Mouse (Mus musculus) frontal cortex, postnatal 36 days (tissue): ENCODE data around the gene Cd200r4.
"Not testable (repeated sequence)": the region's sequence is repeated elsewhere in the genome, so short reads cannot be mapped to it uniquely, and the experiment has no call there.

Experiments used
- DNase-seq, 2 experiments: peaks; one replicate each; pipeline ENCODE4 v3.0.0; 2022; ENCODE audit warnings: low spot score in 2 of 2

The Cd200r4 gene

GRCm38 (mm10) chr16:44811544-44811943, at the start of gene Cd200r4:
Gene Cd200r4 (plus strand): TSS chr16:44811733.
- no peak for DNase-seq

- no peak for DNase-seq
Measured at GRCm38 (mm10) chr16:44761811-44762210, 49.7 kb upstream of the Cd200r4 start.

DNA sequence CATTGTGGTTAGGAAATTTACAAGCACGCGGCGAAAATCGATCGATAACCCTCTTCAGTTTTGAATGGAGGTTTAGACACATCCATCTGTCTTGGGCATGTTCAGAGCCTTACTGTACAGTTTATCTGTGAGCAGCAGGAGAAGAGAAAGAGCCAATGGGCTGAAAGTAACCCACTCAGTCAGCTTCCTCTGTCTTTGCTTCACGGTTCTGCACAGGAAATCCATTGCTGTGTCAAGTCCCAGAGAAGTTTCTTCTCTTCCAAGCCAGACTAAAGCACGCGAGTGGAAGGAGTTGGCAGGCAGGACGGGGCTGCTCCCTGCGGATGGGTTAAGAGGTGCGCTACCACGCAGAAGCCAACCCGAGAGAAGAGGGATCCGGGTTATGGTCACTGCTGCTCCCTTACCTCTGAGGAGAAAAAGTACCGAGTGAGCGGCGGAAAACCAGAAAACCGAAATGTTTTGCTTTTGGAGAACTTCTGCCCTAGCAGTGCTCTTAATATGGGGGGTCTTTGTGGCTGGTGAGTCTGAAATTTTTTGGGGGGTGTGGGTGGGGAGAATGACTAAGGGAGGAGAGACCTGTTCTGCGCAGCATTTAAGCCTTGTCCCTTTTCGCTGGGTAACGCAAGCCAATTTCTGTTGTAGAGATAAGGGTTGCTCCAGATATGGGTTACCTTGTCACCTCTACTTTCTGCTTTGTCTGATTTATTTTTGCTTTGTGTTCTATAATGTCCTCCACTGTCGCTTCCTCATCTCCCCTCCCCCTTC, 45.8 kb upstream of the Cd200r4 start, which contains the start of gene Cd200r1:
Gene Cd200r1, plus strand, starts transcription at position 182 of the 765 bp plus-strand sequence.
- no peak for DNase-seq

DNA sequence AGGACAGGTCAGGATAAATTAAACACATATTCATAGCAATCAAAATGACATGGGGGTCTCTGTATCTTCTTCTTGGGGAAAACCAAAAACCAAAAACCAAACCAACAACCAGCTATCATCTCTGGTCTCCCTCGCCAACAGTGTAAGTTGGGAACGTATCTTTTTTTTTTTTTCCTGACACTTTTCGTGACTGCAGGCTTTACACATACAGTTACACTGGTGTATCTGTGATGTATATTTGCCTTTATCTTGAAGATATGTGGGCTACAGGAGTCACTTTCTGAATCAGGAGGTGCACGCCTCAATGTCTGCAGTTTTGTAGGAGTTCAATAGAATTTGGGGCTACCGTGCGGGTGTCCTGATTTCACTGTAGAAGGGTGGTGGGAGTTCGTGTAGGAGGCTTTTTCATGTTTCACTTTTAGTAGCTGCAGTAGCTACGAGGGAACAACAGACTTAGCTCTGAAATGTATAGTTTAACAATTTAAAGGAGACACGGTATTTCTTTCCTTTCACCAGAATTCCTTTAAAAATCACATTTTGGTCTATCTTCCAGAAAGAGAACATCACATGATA, 45.1 kb upstream of the Cd200r4 start:
- DNase-seq: no peak

DNA sequence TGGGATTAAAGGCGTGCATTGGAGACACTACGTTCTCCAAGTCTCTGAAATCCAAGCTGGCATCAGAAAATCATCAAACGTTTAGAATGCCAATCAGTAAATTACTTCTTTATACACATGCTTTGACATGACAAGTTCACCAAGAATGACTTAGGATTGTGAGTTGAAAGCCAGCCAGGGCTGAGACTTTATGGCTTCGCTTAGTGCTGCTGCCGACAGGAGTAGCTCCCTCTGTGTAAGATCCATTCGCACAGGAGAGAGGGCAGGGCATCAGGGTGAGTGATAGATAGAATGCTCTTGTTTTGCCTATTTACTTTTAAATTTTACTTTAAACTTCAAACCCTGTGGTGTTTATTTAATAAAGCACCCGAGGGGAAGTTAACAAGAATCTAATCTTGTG, 44.0 kb upstream of the Cd200r4 start:
- no peak for DNase-seq

GRCm38 (mm10) chr16:44767967-44768366, 43.6 kb upstream of the Cd200r4 start:
- DNase-seq: no peak

GRCm38 (mm10) chr16:44772577-44772976, 39.0 kb upstream of the Cd200r4 start:
- no peak for DNase-seq

- no peak for DNase-seq
Measured at GRCm38 (mm10) chr16:44773673-44774072, 37.9 kb upstream of the Cd200r4 start.

DNA sequence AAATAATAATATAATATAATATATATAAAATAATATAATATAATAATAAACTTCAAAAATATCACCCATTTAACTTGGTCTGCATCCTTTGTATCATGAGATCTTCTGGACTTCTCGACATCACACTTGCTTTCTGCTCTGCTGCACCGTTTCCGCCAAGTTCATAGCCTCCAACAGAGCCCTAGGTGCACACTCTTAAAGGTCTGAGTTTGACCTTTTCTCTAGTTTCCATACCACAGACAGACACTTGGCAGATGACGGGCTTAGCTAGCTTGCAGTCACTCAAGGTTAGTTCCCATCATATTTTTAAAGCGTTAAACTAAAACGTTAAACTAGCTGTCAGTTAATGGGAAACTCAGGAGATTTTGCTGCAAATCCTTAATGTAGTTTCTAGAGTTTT, 37.3 kb upstream of the Cd200r4 start:
- DNase-seq: no peak

- no peak for DNase-seq
Measured at GRCm38 (mm10) chr16:44778538-44779147, 32.9 kb upstream of the Cd200r4 start.

DNA sequence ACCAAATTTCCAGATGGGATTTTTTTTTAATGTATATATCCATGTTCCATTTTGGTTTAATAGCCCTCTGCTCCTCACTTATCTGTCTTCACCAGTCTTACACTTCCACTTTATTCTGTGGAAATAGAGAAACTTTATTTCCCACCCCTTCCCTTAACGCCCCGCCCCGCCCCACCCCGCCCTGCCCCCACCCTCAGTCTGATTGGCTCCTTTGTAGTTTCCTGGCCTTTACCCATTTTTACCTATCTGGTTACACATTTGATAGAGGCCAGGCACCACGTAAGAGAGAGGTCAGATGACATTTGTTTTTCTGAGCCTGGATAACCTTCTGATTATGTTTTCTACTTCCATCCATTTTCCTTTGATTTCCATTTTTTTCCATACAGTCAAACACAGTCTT, 32.0 kb upstream of the Cd200r4 start:
- DNase-seq: no peak

GRCm38 (mm10) chr16:44780751-44781150, 30.8 kb upstream of the Cd200r4 start:
- no peak for DNase-seq

DNA sequence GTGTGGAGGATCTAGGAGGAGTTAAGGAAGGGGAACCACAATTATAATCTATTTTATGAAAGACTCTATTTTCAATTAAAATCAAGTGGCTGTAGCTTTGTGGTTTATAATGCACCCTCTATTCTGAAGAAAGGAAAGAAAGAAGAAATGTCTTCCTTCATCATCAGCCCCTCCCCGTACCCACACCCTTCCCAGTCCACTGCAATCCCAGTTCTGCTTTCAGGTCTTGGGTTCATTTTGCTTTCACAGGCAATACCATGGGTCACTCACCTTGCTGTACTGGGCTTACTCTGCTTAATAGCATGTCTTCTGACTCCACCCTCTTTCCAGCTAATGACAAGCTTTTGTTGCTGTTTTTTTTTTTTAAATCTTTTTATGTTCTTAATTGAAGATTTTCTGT, 24.6 kb upstream of the Cd200r4 start:
- no peak for DNase-seq

GRCm38 (mm10) chr16:44794416-44794815, 17.1 kb upstream of the Cd200r4 start:
- no peak for DNase-seq

- DNase-seq: no peak
Measured at GRCm38 (mm10) chr16:44805976-44806375, 5.6 kb upstream of the Cd200r4 start.

- DNase-seq: not testable (repeated sequence)
Measured at GRCm38 (mm10) chr16:44810223-44810622, 1.3 kb upstream of the Cd200r4 start.

GRCm38 (mm10) chr16:44812468-44813065, 1.0 kb downstream of the Cd200r4 start:
- DNase-seq: no peak

- no peak for DNase-seq
Measured at GRCm38 (mm10) chr16:44818010-44818409, 6.5 kb downstream of the Cd200r4 start.

GRCm38 (mm10) chr16:44820545-44820944, 9.0 kb downstream of the Cd200r4 start:
- no peak for DNase-seq

DNA sequence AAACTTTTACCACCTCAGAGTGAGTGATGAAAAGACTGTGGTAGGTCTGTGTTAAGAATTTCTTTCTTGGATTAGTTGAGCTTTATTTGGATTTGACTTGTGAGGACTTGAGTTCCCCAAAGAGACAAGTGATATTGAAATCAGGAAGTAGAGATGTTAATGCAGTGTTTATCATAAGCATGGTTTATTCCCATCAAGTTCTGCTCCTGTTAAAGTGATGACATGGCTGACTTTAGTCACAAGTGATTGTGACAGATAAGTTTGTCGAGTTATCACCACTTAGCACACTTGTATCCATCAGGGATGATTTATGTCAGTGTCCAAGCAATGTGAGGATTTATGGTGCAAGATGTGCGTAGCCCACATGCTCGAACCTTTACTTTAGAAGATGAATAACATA, 20.8 kb downstream of the Cd200r4 start:
- no peak for DNase-seq

DNA sequence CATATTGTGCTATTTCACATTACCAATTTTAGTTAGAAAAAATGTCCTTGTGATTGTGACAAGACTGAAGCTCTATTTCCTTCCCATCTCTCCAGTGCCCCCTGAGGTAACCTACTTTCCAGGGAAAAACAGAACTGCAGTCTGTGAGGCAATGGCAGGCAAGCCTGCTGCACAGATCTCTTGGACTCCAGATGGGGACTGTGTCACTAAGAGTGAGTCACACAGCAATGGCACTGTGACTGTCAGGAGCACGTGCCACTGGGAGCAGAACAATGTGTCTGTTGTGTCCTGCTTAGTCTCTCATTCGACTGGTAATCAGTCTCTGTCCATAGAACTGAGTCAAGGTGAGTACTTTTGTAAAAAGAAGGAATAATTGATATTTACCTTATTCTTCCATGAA, 21.7 kb downstream of the Cd200r4 start:
- DNase-seq: peak in 1 of 2 experiments; percentile 27

DNA sequence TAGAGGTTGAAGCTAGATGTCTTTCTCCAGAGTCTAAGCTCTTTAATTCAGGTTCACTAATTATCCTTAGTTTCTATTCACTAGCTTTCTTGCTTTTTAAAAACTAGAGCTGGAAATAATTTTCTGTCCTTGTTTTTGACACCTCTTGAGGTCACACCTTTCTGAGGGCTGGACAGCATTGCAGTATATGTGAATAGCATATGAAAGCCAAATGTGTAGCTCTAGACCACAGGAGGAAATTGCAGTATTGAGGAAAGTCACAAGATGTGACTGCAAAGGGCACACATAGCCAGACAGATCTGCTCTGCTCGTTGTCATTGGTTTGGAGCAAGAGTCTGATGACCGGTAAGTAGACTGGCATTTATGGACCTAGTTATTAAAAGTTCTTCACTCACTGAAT, 55.3 kb downstream of the Cd200r4 start, which contains the start of gene Cd200r2:
Gene Cd200r2, plus strand, starts transcription at position 301 of the 400 bp plus-strand sequence.
- no peak for DNase-seq
